Mouse (Mus musculus): ENCODE measurements around the gene Zdhhc19. TPM values are rescaled to one million over a fixed set of nuclear protein-coding genes. Genes with fewer than 3 reads are reported as not detected.

Gene Zdhhc19
- polyA plus RNA-seq, 1 experiment = not detected

DNA sequence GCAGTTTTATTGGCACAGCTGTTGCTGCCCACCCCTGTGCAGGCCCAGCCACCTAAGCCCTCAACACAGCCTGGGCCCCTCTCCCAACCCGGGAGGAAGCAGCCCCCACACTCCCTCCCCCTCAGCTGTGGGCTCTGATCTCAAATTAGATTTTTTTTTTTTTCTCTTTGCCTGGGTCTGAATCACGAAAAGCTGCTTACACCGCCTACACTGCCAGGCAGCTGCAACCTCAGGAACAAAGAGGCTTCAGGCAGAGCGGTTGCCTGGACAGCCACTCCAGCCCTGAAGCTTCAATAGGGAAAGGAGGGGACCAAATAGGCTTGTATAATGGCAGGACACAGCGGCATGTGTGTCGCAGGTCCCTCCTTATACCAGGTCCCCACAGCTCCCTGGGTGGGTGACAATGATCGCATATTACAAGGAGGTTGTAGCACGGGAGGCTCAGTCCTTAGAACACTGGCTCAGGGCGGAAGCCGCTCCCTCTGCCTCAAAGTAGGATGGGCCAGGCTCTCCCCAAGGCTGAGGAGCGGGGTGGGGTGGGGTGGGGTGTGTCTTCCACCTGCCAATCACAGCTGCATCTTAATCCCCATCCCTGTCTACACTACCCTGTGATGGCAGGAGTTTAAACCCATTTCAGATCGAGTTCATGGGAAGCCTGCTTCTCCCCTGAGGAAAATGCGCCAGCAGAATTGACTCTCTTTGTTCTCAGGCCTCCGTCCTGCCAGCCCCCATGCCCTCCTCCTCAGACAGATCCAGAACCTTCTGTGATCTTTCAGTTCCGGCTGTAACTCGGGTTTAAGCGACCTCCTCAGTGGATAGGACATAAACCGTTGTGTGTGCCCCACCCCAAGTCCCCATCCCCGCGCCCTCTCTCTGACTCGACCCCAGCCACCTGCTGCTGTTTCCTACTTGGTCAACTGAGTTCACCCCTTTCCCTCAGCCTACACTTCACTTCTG lies 20.2 kb downstream of the Zdhhc19 start:
- DNase-seq (ENCODE audit: low spot score) = no peak

DNA sequence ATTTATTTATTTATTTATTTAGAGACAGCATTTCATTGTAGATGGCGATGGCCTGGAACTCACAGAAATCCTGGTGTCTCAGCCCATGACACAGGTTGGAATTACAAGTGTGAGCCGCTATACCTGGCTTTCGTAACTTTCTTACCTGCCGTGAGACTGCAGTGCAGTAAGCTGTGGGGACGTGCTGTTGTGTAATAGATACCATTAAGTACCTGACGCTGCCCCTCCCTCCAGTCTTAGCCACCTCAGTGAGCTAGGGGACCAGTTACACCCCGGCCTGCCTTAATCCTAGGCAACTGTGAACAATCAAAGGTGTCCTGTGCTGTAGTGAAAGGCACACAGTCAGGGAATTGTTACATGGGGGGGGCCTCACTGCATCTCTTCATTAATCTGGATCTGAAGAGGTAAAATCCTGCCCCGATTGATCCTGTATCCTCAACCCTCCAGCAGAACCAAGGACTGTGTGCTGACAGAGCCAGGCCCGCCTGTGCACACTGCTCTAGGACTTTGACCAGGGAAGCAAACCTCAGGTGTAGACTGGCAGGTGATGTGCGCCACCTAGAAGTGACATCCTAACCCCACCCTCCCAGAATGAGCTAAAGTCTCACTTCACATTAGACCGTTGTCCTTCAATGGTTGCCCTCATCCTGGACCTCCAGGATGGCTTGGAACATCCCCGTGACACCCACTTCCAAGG lies 21.9 kb downstream of the Zdhhc19 start:
- no peak for DNase-seq (ENCODE audit: low spot score)

DNA sequence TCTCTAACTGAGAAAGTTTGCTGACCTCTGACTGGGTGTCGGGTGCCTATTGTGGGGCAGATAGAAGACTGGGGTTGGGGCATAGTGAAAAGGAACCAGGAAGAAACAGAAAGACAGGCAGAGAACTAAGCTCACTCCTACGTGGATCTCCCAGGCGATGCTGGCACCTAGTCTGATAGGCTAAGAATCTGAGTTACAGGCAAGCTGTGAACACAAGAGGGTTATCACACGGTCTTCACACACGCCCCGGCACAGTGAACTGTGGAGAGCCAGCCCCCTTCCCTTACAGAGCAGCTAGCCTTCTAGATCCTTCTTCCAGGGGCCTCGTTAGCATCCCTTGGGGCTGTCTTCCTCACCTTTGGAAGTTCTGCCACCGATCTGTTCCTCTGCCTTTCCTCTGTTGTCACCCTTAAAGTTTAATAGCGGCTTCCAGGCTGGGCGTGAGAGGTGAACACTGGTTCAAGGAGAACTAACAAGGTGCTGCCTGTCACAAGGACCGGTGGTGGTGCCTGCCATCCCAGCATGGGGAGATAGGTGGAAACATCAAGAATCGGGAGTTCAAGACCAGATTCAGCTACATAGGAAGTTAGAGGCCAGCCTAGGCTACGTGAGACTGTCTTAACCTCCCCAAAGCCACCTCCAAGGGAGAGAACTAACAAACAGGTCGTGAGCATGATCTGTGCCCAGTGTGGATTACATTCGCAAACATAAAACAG lies 23.7 kb downstream of the Zdhhc19 start:
- DNase-seq (ENCODE audit: low spot score) = no peak

DNA sequence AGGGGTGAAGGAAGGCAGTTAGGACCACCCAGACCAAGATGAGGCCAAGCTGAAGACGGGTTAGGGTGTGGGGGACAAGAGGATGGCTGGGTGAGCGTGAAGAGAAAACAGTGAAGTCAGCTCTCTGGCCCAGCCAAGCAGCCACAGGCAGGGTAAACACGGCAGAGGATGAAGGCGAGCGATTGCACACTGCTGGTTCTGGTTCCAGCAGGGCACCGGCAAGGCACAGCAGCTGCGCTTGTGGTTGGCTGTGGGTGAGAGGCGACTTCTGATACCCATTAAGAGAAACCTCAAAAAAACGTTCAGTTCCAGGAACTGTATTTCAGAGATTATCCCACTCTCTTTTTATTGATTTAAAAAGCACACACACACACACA lies 24.3 kb downstream of the Zdhhc19 start:
- DNase-seq (ENCODE audit: low spot score) = no peak

DNA sequence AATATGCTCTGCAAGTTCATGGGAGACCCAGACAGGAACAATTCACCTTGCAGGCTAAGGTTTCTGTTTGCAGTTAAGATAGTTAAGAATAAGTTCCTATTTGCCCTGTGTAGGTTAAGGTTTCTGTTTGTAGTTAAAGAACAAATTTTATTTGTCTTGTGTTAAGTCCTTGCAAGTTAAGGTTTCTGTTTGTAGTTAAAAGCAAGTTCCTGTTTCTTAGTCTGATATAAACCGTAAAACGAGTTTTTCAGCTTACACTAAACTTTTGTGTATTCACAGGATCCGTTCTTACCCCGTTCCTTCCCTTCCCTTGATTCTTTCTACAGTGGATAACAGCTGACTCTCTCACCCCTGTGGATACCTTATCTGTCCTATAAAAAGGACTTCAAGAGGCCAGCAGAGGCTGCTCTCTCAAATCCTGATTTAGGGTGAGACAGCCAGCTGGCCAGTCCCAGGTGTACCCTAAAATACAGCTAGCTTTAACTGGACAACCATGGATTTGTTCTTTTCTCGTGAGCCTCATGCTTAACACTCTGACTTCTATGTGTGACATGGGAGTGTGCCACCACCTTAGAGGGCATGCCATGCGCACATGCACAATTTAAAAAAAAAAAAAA lies 26.6 kb downstream of the Zdhhc19 start:
- DNase-seq (ENCODE audit: low spot score) = no peak

DNA sequence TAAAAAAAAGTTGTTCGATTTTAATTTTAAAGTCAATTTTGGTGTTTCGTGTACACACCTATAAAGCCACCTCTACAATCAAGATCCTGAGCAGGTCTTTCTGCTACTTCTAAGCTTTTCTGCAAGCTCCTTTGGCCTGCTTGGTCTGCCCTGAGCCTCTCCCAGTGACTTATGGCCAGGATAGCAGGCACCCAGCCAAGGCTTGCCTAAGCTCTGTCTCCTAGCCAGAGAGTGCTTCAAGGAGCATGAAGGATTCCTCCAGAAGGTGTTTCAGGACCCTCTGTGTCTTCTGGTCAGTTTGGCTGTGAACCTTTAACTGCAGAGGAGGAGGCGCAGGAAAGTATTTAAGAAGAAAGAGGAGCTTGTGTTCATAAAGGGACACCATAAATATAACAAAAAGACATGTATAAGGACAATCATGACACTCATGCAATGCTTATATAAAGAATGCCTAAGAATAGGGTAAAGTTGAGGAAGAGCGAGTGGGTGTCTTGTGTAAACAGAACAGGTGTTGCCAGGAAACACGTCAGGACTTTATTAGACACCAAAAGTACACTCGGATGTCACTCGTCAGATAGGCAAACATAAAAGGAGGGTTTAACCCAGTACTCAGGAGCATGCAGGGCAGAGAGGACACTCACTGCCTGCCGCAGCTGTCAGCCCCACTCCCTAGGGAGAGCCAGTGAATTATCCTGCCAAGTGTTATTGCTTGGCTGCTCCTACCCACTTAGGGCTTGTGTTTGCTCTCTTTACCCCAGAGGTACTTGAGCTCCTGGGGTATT lies 27.6 kb downstream of the Zdhhc19 start:
- DNase-seq (ENCODE audit: low spot score) = no peak

DNA sequence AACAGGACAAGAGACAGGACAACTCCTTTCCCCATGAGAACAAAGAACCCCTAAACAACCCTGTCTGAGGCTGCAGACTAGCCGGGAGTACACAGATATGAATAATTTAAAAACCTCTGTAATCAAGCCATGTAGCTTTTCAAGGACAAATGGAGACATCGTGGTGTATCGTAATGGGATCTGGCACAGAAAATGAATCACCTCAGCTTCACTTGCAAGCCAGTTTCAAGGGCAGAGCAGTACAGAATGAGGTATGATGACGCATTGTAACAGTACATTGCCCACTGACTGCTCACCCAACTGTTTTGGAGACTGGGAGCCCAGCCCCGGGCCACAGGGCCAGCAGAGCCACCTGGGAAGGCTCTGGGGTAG lies 28.2 kb downstream of the Zdhhc19 start:
- no peak for DNase-seq (ENCODE audit: low spot score)

DNA sequence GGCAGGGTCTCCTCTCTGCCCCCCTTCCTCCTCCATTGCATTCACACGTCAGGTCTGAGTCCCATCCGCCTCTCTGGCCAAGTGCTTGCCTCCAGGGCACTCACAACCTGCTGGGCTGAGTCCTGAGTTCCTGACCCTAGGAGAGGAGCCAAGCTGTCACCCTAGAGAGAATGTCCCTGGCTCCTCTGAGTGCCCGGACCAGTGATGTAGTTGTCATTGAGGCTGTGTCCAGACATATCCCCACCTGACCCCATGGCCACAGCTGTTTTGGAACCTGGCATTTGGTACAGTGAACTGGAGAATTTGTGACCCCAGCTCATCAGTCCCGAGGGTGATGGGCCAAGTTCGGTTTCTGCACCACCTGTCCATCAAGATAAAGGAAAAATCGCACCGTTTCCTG lies 30.8 kb downstream of the Zdhhc19 start:
- no peak for DNase-seq (ENCODE audit: low spot score)

DNA sequence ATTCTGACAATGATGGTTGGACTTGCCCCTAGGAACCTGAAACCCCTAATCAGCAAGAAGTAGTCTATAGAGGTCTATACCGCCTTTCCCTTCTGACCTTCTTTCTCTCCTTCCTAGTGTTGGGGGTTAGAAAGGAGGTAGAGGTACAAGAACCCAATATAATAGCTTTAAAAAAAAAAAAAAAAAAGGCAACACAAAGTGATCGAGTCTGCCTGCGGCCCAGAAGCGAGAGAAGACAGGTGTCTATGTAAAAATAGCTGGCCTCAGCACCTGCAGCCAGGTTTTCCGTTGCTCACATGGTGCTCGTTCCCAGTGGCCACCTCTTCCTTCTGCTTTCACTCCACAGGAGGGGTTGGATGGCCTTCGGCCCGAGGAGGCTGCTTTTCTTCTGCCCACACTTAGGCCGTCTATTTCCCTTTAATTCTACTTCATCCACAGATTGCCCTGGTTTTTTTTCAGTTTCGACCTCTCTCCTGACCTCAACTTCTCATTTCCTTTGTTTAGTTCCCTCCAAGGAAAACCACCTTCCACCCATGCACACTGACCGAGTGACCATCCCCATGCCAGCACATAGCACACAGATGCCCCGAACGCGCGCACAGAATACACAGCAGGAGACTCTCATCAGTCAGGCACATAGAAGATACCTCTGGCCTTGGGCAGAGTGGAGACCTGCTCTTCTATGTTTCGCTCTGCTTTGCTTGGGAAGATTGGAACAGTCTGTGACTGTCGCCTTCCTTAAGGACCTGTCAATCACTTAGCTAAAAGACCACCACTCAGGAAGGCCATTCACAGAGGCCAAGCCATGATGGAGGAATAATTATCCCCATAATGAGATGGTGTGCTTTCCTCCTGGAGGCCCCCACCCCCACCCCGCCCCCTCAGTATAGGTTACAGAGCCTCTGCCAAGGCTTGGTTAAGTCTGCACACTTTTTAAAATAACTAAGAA lies 37.1 kb downstream of the Zdhhc19 start:
- no peak for DNase-seq (ENCODE audit: low spot score)

DNA sequence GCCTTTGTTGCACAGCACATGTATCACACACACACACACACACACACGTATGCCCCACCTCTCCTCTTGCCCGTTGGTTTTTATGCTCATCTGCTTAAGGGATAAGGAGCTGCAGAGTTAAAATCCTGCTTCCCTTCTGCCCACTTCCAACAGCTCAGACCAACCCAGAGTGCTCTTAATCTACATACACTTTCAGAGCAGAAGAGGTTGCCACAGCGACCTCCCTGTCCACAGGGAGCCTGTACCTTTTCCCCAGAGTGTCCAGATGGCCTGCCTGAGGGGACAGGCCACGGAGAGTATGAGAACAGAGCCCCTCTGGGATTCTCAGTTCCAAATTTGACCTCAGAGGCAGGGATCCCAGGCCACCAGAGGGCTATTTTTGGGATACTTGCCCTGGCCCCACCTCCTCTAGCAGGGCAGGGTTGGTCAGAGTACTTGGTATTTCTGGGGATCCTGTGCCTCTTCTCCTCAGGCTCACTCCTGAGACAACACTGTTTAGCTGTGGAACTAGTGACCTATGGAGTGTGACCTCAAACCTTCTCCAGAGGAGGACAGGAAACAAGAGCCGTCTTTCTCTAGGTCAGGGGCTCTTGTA lies 39.2 kb downstream of the Zdhhc19 start:
- no peak for DNase-seq (ENCODE audit: low spot score)

DNA sequence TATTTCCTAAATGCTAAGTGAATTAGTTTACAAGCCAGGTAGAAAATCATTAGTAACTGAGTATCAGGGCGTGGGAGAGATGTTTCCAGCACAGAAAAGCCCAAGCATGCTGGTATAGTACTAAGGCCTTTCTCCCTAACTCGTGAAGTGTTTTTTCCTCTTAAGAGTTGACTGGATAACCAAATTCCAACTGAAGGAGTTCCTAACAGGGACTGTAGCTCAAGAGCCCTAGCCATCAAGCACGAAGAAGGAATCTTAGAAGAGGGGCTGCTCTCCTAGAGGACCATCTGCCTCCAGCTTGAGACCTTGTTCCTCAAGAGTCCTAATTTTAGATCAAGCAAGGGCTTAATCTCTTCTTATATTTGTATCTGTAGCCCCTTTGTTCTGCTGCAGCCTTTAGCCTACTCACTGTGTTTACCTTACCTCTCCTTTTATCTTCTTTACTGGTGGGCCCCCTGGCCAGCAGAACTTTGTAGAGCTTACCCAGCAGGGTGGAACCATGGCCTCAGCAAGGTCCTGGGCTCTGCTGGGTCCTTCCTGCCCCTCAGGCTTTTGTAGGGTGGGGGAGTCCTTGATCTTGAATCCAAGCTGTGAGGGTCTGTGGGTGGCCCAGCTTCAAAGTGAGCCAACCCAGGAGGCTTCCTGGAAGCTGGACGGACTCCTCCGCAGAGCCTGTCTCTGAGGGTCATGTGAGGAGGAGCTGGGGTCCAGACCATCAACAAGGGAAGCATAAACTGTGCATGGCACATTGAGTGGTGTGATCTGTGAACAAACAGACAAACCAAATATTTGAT lies 42.0 kb downstream of the Zdhhc19 start:
- no peak for DNase-seq (ENCODE audit: low spot score)

DNA sequence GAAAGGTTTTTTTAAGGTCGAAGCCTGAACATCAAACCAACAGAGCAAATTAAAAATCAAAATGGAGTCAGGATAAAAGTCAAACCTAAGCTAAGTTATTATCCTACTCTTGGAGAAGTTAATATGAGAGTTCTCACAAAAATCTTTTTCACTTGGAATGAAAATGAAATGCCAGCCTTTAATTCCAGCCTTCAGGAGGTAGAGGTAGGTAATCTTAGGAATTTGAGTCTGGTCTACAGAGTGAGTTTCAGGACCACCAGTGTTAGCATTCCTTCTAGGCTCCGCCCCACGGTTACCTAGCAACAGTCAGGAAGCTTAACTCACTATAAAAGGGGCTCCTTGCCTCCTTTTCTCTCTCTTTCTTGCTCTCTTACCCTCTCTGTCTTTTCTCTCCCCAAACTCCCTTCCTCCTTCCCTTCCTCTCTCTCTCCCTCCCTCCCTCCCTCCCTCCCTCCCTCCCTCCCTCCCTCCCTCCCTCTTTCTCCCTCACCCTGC lies 42.7 kb downstream of the Zdhhc19 start:
- no peak for DNase-seq (ENCODE audit: low spot score)

DNA sequence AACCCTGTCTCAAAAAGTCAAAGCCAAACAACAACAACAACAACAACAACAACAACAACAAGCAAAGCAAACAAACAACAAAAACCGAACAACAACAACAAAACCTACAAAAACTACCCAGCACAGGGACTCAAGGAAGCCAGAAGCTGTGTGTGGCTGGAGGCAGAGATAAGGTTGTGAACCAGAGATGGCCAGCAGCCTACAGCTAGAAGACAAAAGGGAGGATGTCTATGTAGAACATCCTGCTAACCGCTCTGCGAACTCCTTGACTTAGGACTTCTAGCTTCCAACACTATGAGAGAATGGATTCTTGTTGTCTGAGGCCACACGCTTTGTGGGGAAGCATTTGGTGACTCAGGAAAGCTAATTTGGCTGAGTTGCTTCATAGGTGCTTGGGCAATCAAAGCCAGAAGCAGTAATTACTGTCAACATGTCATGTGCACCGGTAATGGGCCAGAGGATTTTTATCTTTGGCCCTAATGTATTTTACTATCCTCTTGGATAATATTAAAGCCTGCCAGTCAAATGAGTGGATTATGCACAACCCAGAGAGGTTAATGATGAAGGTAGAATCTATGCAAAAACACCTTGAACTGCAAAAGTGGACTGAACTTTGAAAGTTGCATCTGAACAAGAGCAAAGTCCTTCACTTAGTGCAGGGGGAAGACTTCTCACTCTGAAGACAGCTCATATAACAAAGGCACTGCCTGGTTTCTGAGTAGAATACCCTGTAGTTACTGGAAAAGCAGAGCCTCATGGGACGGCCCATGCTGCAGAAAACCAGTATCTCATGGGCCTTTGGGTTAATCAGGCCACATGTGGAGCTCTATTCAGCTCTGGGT lies 45.5 kb downstream of the Zdhhc19 start:
- DNase-seq (ENCODE audit: low spot score) = no peak

DNA sequence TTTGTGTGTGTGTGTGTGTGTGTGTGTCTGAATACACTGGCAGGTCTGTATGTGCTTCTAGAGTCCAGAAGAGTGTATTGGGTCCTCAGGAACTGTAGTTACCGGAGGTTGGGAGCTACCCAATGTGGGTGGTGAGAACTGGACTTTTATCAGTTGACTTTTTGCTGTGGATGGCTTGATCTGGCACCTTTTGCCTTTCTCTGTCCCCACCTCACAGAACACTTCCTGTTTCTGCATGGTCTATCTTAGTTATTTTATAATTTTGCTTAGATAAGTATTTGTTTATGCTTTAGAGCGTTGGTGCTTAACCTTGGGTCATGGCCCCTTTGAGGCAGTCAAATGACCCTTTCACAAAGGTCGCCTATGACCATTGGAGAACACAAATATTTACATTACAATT lies 47.4 kb downstream of the Zdhhc19 start:
- DNase-seq (ENCODE audit: low spot score) = no peak

DNA sequence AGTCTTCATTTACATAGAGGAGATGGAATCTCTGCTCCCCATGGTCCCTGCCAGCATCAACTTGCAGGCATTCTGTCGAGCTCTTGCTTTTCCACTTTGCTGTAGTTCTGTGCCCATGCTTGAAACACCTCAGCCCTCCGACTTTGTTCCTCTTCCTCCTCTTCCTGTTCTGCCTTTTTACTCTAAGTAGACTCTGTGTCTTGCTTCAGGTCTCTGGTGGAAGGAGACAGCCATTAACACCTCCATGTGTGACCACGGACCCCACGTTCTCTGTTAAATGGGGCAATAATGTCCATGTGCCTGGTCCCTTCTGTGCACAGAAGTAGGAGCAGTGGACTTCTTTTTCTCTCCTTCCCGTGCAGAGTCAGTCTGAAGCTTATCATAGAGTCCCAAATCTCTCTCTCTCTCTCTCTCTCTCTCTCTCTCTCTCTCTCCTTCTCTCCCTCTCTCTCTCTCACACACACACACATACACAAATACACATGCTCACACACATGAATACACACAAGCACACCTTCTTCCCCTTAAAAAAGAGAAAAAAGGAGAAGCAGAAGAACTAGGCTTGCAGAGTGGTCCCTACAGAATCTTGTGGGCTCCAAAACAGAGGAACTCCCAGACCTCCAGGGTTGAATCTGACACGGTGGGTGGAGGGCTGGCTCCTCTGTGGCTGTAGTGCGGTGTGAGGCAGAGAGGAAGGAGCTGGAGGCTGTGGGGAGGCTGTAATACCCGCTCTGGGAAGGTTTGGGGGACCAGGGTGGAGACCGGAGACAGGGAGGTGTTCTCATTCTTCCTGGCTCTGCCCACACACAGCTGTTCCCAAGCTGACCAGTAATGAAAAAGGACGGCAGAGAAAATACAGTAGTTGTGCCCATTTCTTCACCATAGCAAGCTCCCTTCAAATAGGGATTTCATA lies 51.3 kb downstream of the Zdhhc19 start:
- DNase-seq (ENCODE audit: low spot score) = no peak

DNA sequence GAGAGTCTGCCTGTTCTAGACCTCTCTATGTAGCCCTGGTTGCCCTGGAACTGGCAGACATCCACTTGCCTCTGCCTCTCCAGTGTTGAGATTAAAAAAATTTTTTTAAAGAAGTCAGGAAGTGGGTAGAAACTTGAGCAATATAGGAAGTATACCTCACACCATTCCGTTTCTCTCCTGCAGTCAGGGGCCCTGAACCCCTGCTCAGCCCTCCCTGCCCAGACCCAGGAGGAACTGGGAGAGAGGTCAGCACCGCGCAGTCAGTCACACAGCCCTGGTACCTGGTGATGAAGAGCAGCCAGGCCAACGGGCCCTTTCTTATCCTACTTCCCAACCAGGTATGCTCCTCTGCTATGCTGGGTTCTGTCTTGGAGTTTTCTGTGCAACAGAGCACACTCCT lies 54.0 kb downstream of the Zdhhc19 start:
- DNase-seq (ENCODE audit: low spot score) = no peak

DNA sequence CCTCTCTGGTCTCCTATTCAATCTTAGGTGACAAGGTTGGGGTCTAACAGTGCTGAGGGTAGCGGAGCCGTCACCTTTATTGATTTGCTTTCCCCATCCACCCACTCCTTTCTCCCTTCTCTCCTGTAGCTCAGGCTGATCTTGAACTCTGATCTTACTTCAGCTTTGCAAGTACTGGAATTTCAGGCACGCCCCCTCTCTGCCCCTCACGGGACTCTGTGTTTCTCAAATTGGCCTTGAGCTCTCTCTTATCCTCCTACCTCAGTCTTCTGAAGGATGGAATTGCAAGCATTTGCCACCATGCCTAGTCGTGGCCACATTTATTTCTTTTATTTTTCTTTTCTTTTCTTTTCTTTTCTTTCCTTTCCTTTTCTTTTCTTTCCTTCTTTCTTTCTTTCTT lies 54.4 kb downstream of the Zdhhc19 start:
- DNase-seq (ENCODE audit: low spot score) = no peak
